Mouse (Mus musculus): ENCODE data around the gene Galnt5. TPM values are rescaled to one million over a fixed set of nuclear protein-coding genes. Genes with fewer than 3 reads are reported as not detected.

Gene Galnt5
- polyA plus RNA-seq (2012; rRNA removed) (0.01 and 0.02 TPM in 2 replicates), polyA plus RNA-seq (2014; fragmentation: Nextera tagmentation; extraction: Ambion mirVana) (0.03 TPM in 1 of 2 replicates, not detected in the other)

- TF ChIP-seq CTCF (IDR thresholded peaks at IDR 0.05; ENCODE audit: low read depth) (no peak), EP300 (IDR thresholded peaks at IDR 0.05; ENCODE audit: low read depth) (no peak)
- WGBS (ENCODE audit: insufficient replicate concordance) = 44% methylated on average over 12 of the region's 12 CpGs
- no peak for ATAC-seq (ENCODE audit: insufficient read depth)
Observed at GRCm38 (mm10) chr2:57997752-57998430, at the start of gene Galnt5. TSS of gene Galnt5 (plus strand) at chr2:57997884.

GRCm38 (mm10) chr2:57951620-57952019 is 46.1 kb upstream of the Galnt5 start:
- DNase-seq (ENCODE audit: low read depth in 3 of 3, low spot score in 3 of 3) = no peak
- no peak for ATAC-seq (ENCODE audit: insufficient read depth)
- Histone ChIP-seq H3K4me1 (replicated peaks; ENCODE audit: control insufficient read depth in 2 of 2, insufficient read depth in 2 of 2, low read length in 1 of 2) (no peaks in the 10 kb centered on the region), H3K27me3 (ENCODE audit: control insufficient read depth, insufficient read depth, low read length) (no peaks in the 10 kb centered on the region), H3K9ac (replicated peaks) (no peak overlapping the region), H3K36me3 (replicated peaks; ENCODE audit: control insufficient read depth, insufficient read depth, low read depth) (no peaks in the 10 kb centered on the region), H3K27ac (no peak overlapping the region), H3K9me3 (ENCODE audit: control insufficient read depth, low read length) (no peaks in the 10 kb centered on the region), H3K4me2 (ENCODE audit: low read depth) (no peak overlapping the region), H3K4me3 (ENCODE audit: insufficient read depth in 1 of 2, low read depth in 2 of 2, low read length in 2 of 2) (no peak overlapping the region)
- TF ChIP-seq EP300 (IDR thresholded peaks at IDR 0.05; ENCODE audit: low read depth) = no peak
- TF ChIP-seq CTCF (IDR thresholded peaks at IDR 0.05; ENCODE audit: low read depth) = no peak
- WGBS (ENCODE audit: insufficient replicate concordance) = 50% methylated on average over 2 of the region's 2 CpGs

More at GRCm38 (mm10) chr2:57997752-57998430, at the start of gene Galnt5:
- Histone ChIP-seq H3K4me1 (replicated peaks; ENCODE audit: control insufficient read depth in 2 of 2, insufficient read depth in 2 of 2, low read length in 1 of 2) (no peaks in the 10 kb centered on the region), H3K4me2 (ENCODE audit: low read depth) (no peak within 1 kb of the TSS), H3K36me3 (replicated peaks; ENCODE audit: control insufficient read depth, insufficient read depth, low read depth) (no peaks in the 10 kb centered on the region), H3K9ac (replicated peaks) (no peak within 1 kb of the TSS), H3K27ac (no peak within 1 kb of the TSS), H3K9me3 (ENCODE audit: control insufficient read depth, low read length) (no peaks in the 10 kb centered on the region), H3K27me3 (ENCODE audit: control insufficient read depth, insufficient read depth, low read length) (no peaks in the 10 kb centered on the region), H3K4me3 (ENCODE audit: insufficient read depth in 1 of 2, low read depth in 2 of 2, low read length in 2 of 2) (no peak within 1 kb of the TSS)
- DNase-seq (ENCODE audit: low read depth in 3 of 3, low spot score in 3 of 3) = no peak

GRCm38 (mm10) chr2:57960786-57961185 is 36.9 kb upstream of the Galnt5 start:
- Histone ChIP-seq H3K9me3 (ENCODE audit: control insufficient read depth, low read length) (no peaks in the 10 kb centered on the region), H3K4me2 (ENCODE audit: low read depth) (no peak overlapping the region), H3K27me3 (ENCODE audit: control insufficient read depth, insufficient read depth, low read length) (no peaks in the 10 kb centered on the region), H3K36me3 (replicated peaks; ENCODE audit: control insufficient read depth, insufficient read depth, low read depth) (no peaks in the 10 kb centered on the region), H3K27ac (no peak overlapping the region), H3K4me3 (ENCODE audit: insufficient read depth in 1 of 2, low read depth in 2 of 2, low read length in 2 of 2) (no peak overlapping the region), H3K4me1 (replicated peaks; ENCODE audit: control insufficient read depth in 2 of 2, insufficient read depth in 2 of 2, low read length in 1 of 2) (no peaks in the 10 kb centered on the region), H3K9ac (replicated peaks) (no peak overlapping the region)
- TF ChIP-seq CTCF (IDR thresholded peaks at IDR 0.05; ENCODE audit: low read depth) = no peak
- DNase-seq (ENCODE audit: low read depth in 3 of 3, low spot score in 3 of 3) (no peak), ATAC-seq (ENCODE audit: insufficient read depth) (no peak)
- WGBS (ENCODE audit: insufficient replicate concordance) = 62% methylated on average over 5 of the region's 5 CpGs

- Histone ChIP-seq H3K9ac (replicated peaks) (no peak overlapping the region), H3K4me1 (replicated peaks; ENCODE audit: control insufficient read depth in 2 of 2, insufficient read depth in 2 of 2, low read length in 1 of 2) (no peaks in the 10 kb centered on the region), H3K27ac (no peak overlapping the region), H3K9me3 (ENCODE audit: control insufficient read depth, low read length) (no peaks in the 10 kb centered on the region), H3K36me3 (replicated peaks; ENCODE audit: control insufficient read depth, insufficient read depth, low read depth) (no peaks in the 10 kb centered on the region), H3K4me3 (ENCODE audit: insufficient read depth in 1 of 2, low read depth in 2 of 2, low read length in 2 of 2) (no peak overlapping the region), H3K27me3 (ENCODE audit: control insufficient read depth, insufficient read depth, low read length) (no peaks in the 10 kb centered on the region), H3K4me2 (ENCODE audit: low read depth) (no peak overlapping the region)
- DNase-seq (ENCODE audit: low read depth in 3 of 3, low spot score in 3 of 3) (no peak), ATAC-seq (ENCODE audit: insufficient read depth) (no peak)
- TF ChIP-seq EP300 (IDR thresholded peaks at IDR 0.05; ENCODE audit: low read depth) (no peak), CTCF (IDR thresholded peaks at IDR 0.05; ENCODE audit: low read depth) (no peak)
Observed at GRCm38 (mm10) chr2:57982248-57982647, 15.4 kb upstream of the Galnt5 start.

GRCm38 (mm10) chr2:57991084-57991483 is 6.6 kb upstream of the Galnt5 start:
- DNase-seq (ENCODE audit: low read depth in 3 of 3, low spot score in 3 of 3) = no peak
- no peak for TF ChIP-seq EP300 (IDR thresholded peaks at IDR 0.05; ENCODE audit: low read depth)
- TF ChIP-seq CTCF (IDR thresholded peaks at IDR 0.05; ENCODE audit: low read depth) = no peak
- Histone ChIP-seq H3K4me2 (ENCODE audit: low read depth) (no peak overlapping the region), H3K27ac (no peak overlapping the region), H3K36me3 (replicated peaks; ENCODE audit: control insufficient read depth, insufficient read depth, low read depth) (no peaks in the 10 kb centered on the region), H3K9ac (replicated peaks) (no peak overlapping the region), H3K9me3 (ENCODE audit: control insufficient read depth, low read length) (no peaks in the 10 kb centered on the region), H3K4me1 (replicated peaks; ENCODE audit: control insufficient read depth in 2 of 2, insufficient read depth in 2 of 2, low read length in 1 of 2) (no peaks in the 10 kb centered on the region), H3K27me3 (ENCODE audit: control insufficient read depth, insufficient read depth, low read length) (no peaks in the 10 kb centered on the region), H3K4me3 (ENCODE audit: insufficient read depth in 1 of 2, low read depth in 2 of 2, low read length in 2 of 2) (no peak overlapping the region)
- ATAC-seq (ENCODE audit: insufficient read depth) = no peak
- WGBS (ENCODE audit: insufficient replicate concordance) = 65% methylated on average over 2 of the region's 2 CpGs
